Mouse (Mus musculus) brain, embryonic 14.5 days (tissue): ENCODE results near the gene Ramac.

ENCODE experiments used
- CTCF ChIP-seq: fragments of 200-500 bp; IDR thresholded peaks from 2 replicates; pipeline ENCODE4 v1.5.1; 2012; ENCODE audit warnings: inconsistent platforms, mild to moderate bottlenecking, moderate library complexity, borderline replicate concordance; ENCODE audit not compliant: insufficient read depth, insufficient read length; ENCODE audit errors: extremely low read depth
- POLR2A ChIP-seq: fragments of 200-500 bp; IDR thresholded peaks from 2 replicates; pipeline ENCODE4 v1.6.1; 2012; ENCODE audit warnings: mild to moderate bottlenecking, inconsistent platforms, borderline replicate concordance; ENCODE audit not compliant: poor library complexity, insufficient read depth, insufficient read length, severe bottlenecking; ENCODE audit errors: extremely low read depth

- TF ChIP-seq POLR2A (no peak), CTCF (no peak)
Measured at GRCm38 (mm10) chr7:81788536-81788935, 25.8 kb downstream of the Ramac start.
